Mouse (Mus musculus): ENCODE measurements around the gene Gm11756. TPM values are rescaled to one million over a fixed set of nuclear protein-coding genes. Genes with fewer than 3 reads are reported as not detected.

Gm11756 gene
- polyA plus RNA-seq (2017; shearing (Covaris generic)), result not detected

DNA sequence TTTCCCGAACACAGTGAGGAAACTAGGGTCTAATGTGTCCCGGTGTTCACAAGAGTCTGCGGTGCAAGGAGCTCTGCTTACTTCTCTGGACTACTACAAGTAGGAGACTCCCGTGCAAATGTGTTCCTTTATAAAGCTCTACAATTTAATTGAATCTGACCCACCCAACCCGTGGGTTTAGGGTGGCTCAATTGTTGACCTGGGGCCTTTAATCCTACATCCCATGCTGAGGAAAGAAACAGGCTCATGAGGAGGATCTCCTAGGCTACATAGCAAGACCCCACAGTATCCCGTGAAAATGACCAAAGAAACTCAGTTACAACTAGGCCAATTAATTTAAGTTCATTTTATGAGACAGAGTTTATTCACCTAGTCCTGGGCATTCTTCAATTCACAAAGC, at the start of gene Gm11756:
Gene Gm11756, minus strand, starts transcription at position 101 of the 400 bp plus-strand sequence.

DNA sequence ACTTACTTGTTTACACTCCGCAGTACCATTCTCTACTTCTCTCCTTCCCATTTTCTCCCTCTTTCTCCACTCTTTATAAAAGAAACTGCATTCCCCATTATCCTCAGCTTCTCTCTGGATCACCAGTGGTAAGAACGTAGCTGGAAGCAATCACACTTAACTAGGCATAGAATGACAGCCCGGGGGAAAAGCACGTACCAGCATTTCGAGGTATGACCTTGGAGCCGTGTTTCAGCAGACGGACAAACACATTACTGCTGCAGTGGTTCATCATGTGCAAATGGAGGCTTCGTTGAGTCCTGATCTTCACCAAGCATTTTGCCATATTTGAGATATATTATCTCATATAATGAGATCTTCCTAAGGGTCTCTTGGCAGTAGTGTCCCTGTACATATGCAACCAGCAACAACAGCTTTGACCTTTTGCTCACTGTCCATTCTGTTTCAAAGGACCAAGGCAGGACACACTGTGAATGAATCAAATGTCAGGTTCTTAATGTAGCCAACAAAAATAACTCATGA, 29.9 kb upstream of the Gm11756 start, which contains the start of gene 2310002L09Rik:
Gene 2310002L09Rik, minus strand, starts transcription at position 472 of the 522 bp plus-strand sequence.

DNA sequence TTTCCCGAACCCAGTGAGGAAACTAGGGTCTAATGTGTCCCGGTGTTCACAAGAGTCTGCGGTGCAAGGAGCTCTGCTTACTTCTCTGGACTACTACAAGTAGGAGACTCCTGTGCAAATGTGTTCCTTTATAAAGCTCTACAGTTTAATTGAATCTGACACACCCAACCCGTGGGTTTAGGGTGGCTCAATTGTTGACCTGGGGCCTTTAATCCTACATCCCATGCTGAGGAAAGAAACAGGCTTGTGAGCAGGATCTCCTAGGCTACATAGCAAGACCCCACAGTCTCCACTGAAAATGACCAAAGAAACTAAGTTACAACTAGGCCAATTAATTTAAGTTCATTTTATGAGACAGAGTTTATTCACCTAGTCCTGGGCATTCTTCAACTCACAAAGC, 14.7 kb downstream of the Gm11756 start, which contains the start of gene Gm13871:
Gene Gm13871, minus strand, starts transcription at position 101 of the 400 bp plus-strand sequence.

DNA sequence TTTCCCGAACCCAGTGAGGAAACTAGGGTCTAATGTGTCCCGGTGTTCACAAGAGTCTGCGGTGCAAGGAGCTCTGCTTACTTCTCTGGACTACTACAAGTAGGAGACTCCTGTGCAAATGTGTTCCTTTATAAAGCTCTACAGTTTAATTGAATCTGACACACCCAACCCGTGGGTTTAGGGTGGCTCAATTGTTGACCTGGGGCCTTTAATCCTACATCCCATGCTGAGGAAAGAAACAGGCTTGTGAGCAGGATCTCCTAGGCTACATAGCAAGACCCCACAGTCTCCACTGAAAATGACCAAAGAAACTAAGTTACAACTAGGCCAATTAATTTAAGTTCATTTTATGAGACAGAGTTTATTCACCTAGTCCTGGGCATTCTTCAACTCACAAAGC, 29.5 kb downstream of the Gm11756 start, which contains the start of gene Gm11757:
Gene Gm11757, minus strand, starts transcription at position 101 of the 400 bp plus-strand sequence.

DNA sequence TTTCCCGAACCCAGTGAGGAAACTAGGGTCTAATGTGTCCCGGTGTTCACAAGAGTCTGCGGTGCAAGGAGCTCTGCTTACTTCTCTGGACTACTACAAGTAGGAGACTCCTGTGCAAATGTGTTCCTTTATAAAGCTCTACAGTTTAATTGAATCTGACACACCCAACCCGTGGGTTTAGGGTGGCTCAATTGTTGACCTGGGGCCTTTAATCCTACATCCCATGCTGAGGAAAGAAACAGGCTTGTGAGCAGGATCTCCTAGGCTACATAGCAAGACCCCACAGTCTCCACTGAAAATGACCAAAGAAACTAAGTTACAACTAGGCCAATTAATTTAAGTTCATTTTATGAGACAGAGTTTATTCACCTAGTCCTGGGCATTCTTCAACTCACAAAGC, 44.4 kb downstream of the Gm11756 start, which contains the start of gene Gm11758:
Gene Gm11758, minus strand, starts transcription at position 101 of the 400 bp plus-strand sequence.

Other genes starting within 250 kb of the Gm11756 start
- not detected for gene Gm428, start 237.2 kb downstream of the Gm11756 start, polyA plus RNA-seq (2017; shearing (Covaris generic))
- gene Rasef, start 129.8 kb downstream of the Gm11756 start, polyA plus RNA-seq (2017; shearing (Covaris generic)), result not detected
- gene Gm11758, start 44.5 kb downstream of the Gm11756 start, polyA plus RNA-seq (2017; shearing (Covaris generic)), result not detected
- not detected for gene Gm11757, start 29.6 kb downstream of the Gm11756 start, polyA plus RNA-seq (2017; shearing (Covaris generic))
- gene Gm13871, start 14.8 kb downstream of the Gm11756 start, polyA plus RNA-seq (2017; shearing (Covaris generic)), result not detected
- not detected for gene 2310002L09Rik, start 30.1 kb upstream of the Gm11756 start, polyA plus RNA-seq (2017; shearing (Covaris generic))
- gene Frmd3, start 92.7 kb upstream of the Gm11756 start, polyA plus RNA-seq (2017; shearing (Covaris generic)), result not detected